ENCODE assay signal across 9 mouse cellular contexts in the genomic region with DNA sequence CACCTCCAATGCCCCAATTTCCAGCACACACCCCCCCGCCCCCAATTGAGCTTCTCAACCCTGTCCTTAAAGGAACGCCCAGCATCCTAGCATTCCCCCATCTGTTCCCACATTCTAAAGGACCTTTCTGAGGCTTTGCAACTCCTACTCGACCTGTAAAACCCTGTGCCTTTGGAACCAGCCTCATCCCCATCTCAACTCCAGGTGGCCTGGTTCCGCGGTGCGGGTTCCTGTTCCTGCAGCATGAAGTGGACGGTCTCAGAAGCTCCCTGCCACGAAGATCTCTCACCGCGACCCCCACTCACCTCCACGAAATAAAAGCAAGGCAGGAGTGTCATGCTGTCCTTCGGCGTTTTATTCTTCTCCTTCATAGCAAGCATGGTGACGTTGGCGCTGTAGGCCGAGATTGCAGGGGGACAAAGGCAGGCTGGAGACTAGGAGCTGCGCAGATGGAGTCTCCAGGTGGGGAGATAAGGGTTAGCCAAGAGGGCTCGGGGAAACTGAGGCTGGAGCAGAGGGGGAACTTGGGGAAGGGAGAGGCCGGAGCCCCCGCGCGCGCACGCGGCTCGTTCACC. TPM values are rescaled to one million over a fixed set of nuclear protein-coding genes. Genes with fewer than 3 reads are reported as not detected.
DNase-seq lines count a peak whose midpoint lies in the region; ATAC-seq and TF ChIP-seq lines count a peak whose summit lies in the region.
"Had no signal": no experiment of that assay in that cellular context is flagged by ENCODE, and none has a peak within 500 bp of the region (broad histone marks: within the 10 kb centered on the region; RNA-seq: fewer than 3 reads in every experiment).

No protein-coding gene starts in this region.

- TF ChIP-seq CTCF in bone marrow macrophage, adult 2 months (IDR thresholded peaks at IDR 0.05; ENCODE audit: low read depth, low read length): no peak

- TF ChIP-seq POLR2A in bone marrow macrophage, adult 2 months (IDR thresholded peaks at IDR 0.05; ENCODE audit: borderline replicate concordance, low read depth, low read length): no peak

- H3K27me3 ChIP-seq in kidney, embryonic 14.5 days (ENCODE audit: control insufficient read depth, insufficient read depth, low read length): no peaks in the 10 kb centered on the region
- no peaks in the 10 kb centered on the region for H3K27me3 ChIP-seq in heart, embryonic 16.5 days (ENCODE audit: control insufficient read depth, insufficient read depth, low read length)
- no peaks in the 10 kb centered on the region for H3K27me3 ChIP-seq in midbrain, embryonic 11.5 days (ENCODE audit: control insufficient read depth, insufficient read depth, low read length)

- ATAC-seq in kidney, embryonic 14.5 days (ENCODE audit: low FRiP score, low TSS enrichment): peak; percentile 37
- ATAC-seq in heart, embryonic 16.5 days (replicated peaks; ENCODE audit: extremely low read depth, insufficient read depth, low FRiP score): 0 out of 2 replicates have a peak, but pooled peaks have one; percentile 4
- ATAC-seq in midbrain, embryonic 11.5 days (ENCODE audit: low FRiP score): peak; percentile 10; the same call in 1 of the 2 replicates

- peaks cover 15% of the 10 kb centered on the region for H3K4me1 ChIP-seq in kidney, embryonic 14.5 days (ENCODE audit: control insufficient read depth, insufficient read depth, low read length)
- H3K4me1 ChIP-seq in bone marrow macrophage, adult 2 months (ENCODE audit: control insufficient read depth, insufficient read depth, low read length): peaks cover 15% of the 10 kb centered on the region
- H3K4me1 ChIP-seq in heart, embryonic 16.5 days (ENCODE audit: control insufficient read depth, insufficient read depth, low read length): peaks cover 3% of the 10 kb centered on the region; the same call in 1 of the 2 replicates
- peaks cover 13% of the 10 kb centered on the region for H3K4me1 ChIP-seq in midbrain, embryonic 11.5 days (ENCODE audit: control insufficient read depth, insufficient read depth, low read length)

- H3K9me3 ChIP-seq in kidney, embryonic 14.5 days (ENCODE audit: control insufficient read depth, low read length): no peaks in the 10 kb centered on the region
- no peaks in the 10 kb centered on the region for H3K9me3 ChIP-seq in heart, embryonic 16.5 days (replicated peaks; ENCODE audit: control insufficient read depth, low read length)
- H3K9me3 ChIP-seq in midbrain, embryonic 11.5 days (ENCODE audit: control insufficient read depth, low read length): no peaks in the 10 kb centered on the region

- peak overlapping the region; percentile 70 for H3K4me3 ChIP-seq in kidney, embryonic 14.5 days (ENCODE audit: low read length)
- peak overlapping the region; percentile 60 for H3K4me3 ChIP-seq in bone marrow macrophage, adult 2 months (ENCODE audit: insufficient read depth, low read length)
- H3K4me3 ChIP-seq in heart, embryonic 16.5 days (ENCODE audit: low read length): peak overlapping the region; percentile 65
- peak overlapping the region; percentile 80 for H3K4me3 ChIP-seq in midbrain, embryonic 11.5 days (ENCODE audit: low read depth, low read length)

- peak overlapping the region; percentile 79 for H3K4me2 ChIP-seq in kidney, embryonic 14.5 days (replicated peaks; ENCODE audit: low read depth, low read length)
- peak overlapping the region; percentile 99 for H3K4me2 ChIP-seq in heart, embryonic 16.5 days (ENCODE audit: low read depth, low read length)
- peak overlapping the region; percentile 80 for H3K4me2 ChIP-seq in midbrain, embryonic 11.5 days

- no peak for DNase-seq in kidney, postnatal 25 days
- no peak for DNase-seq in midbrain, embryonic 11.5 days (ENCODE audit: low spot score, missing footprints)
- DNase-seq in left cerebral cortex, adult 9 months (ENCODE audit: low spot score in 2 of 2): no peak
- DNase-seq in urinary bladder, postnatal 25 days (ENCODE audit: low spot score): no peak
- DNase-seq in kidney, postnatal 10 days: no peak
- DNase-seq: layer of hippocampus, adult 9-11 months had no signal

- 2% methylated on average over 26 of the region's 26 CpGs for WGBS in kidney, embryonic 14.5 days
- 3% methylated on average over 26 of the region's 26 CpGs for WGBS in heart, embryonic 16.5 days
- 1% methylated on average over 26 of the region's 26 CpGs for WGBS in midbrain, embryonic 11.5 days

- H3K9ac ChIP-seq in kidney, embryonic 14.5 days (ENCODE audit: low read depth, low read length): peak overlapping the region; percentile 82
- H3K9ac ChIP-seq in heart, embryonic 16.5 days (ENCODE audit: low read length): peak overlapping the region; percentile 72
- peak overlapping the region; percentile 96 for H3K9ac ChIP-seq in midbrain, embryonic 11.5 days (ENCODE audit: low read length)

- H3K27ac ChIP-seq in kidney, embryonic 14.5 days (ENCODE audit: low read depth, low read length): peak overlapping the region; percentile 66
- no peak overlapping the region for H3K27ac ChIP-seq in bone marrow macrophage, adult 2 months (ENCODE audit: insufficient read depth, low read depth, low read length)
- H3K27ac ChIP-seq in heart, embryonic 16.5 days (ENCODE audit: low read length): no peak overlapping the region
- H3K27ac ChIP-seq in midbrain, embryonic 11.5 days (ENCODE audit: low read depth, low read length): peak overlapping the region; percentile 87

- peaks cover 18% of the 10 kb centered on the region; the same call in 1 of the 2 replicates for H3K36me3 ChIP-seq in kidney, embryonic 14.5 days (ENCODE audit: control insufficient read depth, insufficient read depth, low read length)
- H3K36me3 ChIP-seq in heart, embryonic 16.5 days (ENCODE audit: control insufficient read depth, insufficient read depth): no peaks in the 10 kb centered on the region
- H3K36me3 ChIP-seq in midbrain, embryonic 11.5 days (ENCODE audit: control insufficient read depth, insufficient read depth, low read length): peaks cover 13% of the 10 kb centered on the region

RNA-seq across cellular contexts. Expression of a gene that starts 0.5 kb away (rescaled TPM):
- 9.6 and 11.1 TPM in 2 replicates for polyA plus RNA-seq in kidney, embryonic 14.5 days (2014; fragmentation: Nextera tagmentation; extraction: Ambion mirVana)
- not detected in 2 replicates for polyA plus RNA-seq in bone marrow macrophage, adult 2 months (2012; ENCODE audit: insufficient read depth, insufficient read length, missing spikeins)
- polyA plus RNA-seq in heart, embryonic 16.5 days (2015; fragmentation: Nextera tagmentation; extraction: Ambion mirVana): 1.2 and 1.9 TPM in 2 replicates
- 11.9 and 12.1 TPM in 2 replicates for polyA plus RNA-seq in midbrain, embryonic 11.5 days (2014; fragmentation: Nextera tagmentation; extraction: Ambion mirVana)

RNA-seq across cellular contexts. Expression of a gene that starts 0.6 kb away (rescaled TPM):
- polyA plus RNA-seq in kidney, embryonic 14.5 days (2014; fragmentation: Nextera tagmentation; extraction: Ambion mirVana): 58.8 and 59.7 TPM in 2 replicates
- not detected in 2 replicates for polyA plus RNA-seq in bone marrow macrophage, adult 2 months (2012; ENCODE audit: insufficient read depth, insufficient read length, missing spikeins)
- 9.1 and 9.8 TPM in 2 replicates for polyA plus RNA-seq in heart, embryonic 16.5 days (2015; fragmentation: Nextera tagmentation; extraction: Ambion mirVana)
- 112 and 117 TPM in 2 replicates for polyA plus RNA-seq in midbrain, embryonic 11.5 days (2014; fragmentation: Nextera tagmentation; extraction: Ambion mirVana)

RNA-seq across cellular contexts. Expression of a gene that starts 12.2 kb away (rescaled TPM):
- not detected in 2 replicates for polyA plus RNA-seq in kidney, embryonic 14.5 days (2014; fragmentation: Nextera tagmentation; extraction: Ambion mirVana)
- polyA plus RNA-seq in bone marrow macrophage, adult 2 months (2012; ENCODE audit: insufficient read depth, insufficient read length, missing spikeins): 0.75 TPM in 1 of 2 replicates, not detected in the other
- polyA plus RNA-seq in heart, embryonic 16.5 days (2015; fragmentation: Nextera tagmentation; extraction: Ambion mirVana): 0.20 and 1.1 TPM in 2 replicates
- polyA plus RNA-seq in midbrain, embryonic 11.5 days (2014; fragmentation: Nextera tagmentation; extraction: Ambion mirVana): 0.18 TPM in 1 of 2 replicates, not detected in the other

RNA-seq across cellular contexts. Expression of a gene that starts 16.9 kb away (rescaled TPM):
- not detected in 2 replicates for polyA plus RNA-seq in kidney, embryonic 14.5 days (2014; fragmentation: Nextera tagmentation; extraction: Ambion mirVana)
- 1.3 TPM in 1 of 2 replicates, not detected in the other for polyA plus RNA-seq in bone marrow macrophage, adult 2 months (2012; ENCODE audit: insufficient read depth, insufficient read length, missing spikeins)
- not detected in 2 replicates for polyA plus RNA-seq in heart, embryonic 16.5 days (2015; fragmentation: Nextera tagmentation; extraction: Ambion mirVana)
- not detected in 2 replicates for polyA plus RNA-seq in midbrain, embryonic 11.5 days (2014; fragmentation: Nextera tagmentation; extraction: Ambion mirVana)

RNA-seq across cellular contexts. Expression of a gene that starts 19.6 kb away (rescaled TPM):
- polyA plus RNA-seq in kidney, embryonic 14.5 days (2014; fragmentation: Nextera tagmentation; extraction: Ambion mirVana): 279 and 333 TPM in 2 replicates
- 129 and 141 TPM in 2 replicates for polyA plus RNA-seq in bone marrow macrophage, adult 2 months (2012; ENCODE audit: insufficient read depth, insufficient read length, missing spikeins)
- 125 and 146 TPM in 2 replicates for polyA plus RNA-seq in heart, embryonic 16.5 days (2015; fragmentation: Nextera tagmentation; extraction: Ambion mirVana)
- 147 and 176 TPM in 2 replicates for polyA plus RNA-seq in midbrain, embryonic 11.5 days (2014; fragmentation: Nextera tagmentation; extraction: Ambion mirVana)

Comparison
In these comparisons a context has a peak if more than half of its experiments do, and no peak if none do; other contexts are left out.
1. H3K27ac ChIP-seq: peak in kidney, embryonic 14.5 days (single experiment) and midbrain, embryonic 11.5 days (single experiment); none in bone marrow macrophage, adult 2 months (single experiment) and heart, embryonic 16.5 days (single experiment).
2. Peak in every context shown above with its lines, with median percentiles within 50 percentile points of each other: ATAC-seq, H3K4me2 ChIP-seq, H3K4me3 ChIP-seq and H3K9ac ChIP-seq.